Mouse (Mus musculus) limb, embryonic 10.5 days (tissue): ENCODE measurements around the gene Ccdc162. TPM values are rescaled to one million over a fixed set of nuclear protein-coding genes. Genes with fewer than 3 reads are reported as not detected.

ENCODE experiments used
- DNase-seq: peaks from one replicate; pipeline ENCODE4 v3.0.0-alpha.2; 2017; ENCODE audit warnings: low spot score
- H3K27ac ChIP-seq: fragments of 300-500 bp; sonication (generic); 2 replicates; pipeline ENCODE4 v1.5.1; 2016; ENCODE audit warnings: mild to moderate bottlenecking
- H3K27me3 ChIP-seq: fragments of 300-500 bp; sonication (generic); 2 replicates; pipeline ENCODE4 v1.6.1; 2016; ENCODE audit warnings: low read depth, mild to moderate bottlenecking; ENCODE audit not compliant: poor library complexity, severe bottlenecking
- H3K36me3 ChIP-seq: fragments of 300-500 bp; sonication (generic); 2 replicates; pipeline ENCODE4 v1.6.1; 2016; ENCODE audit warnings: mild to moderate bottlenecking, moderate library complexity
- H3K4me1 ChIP-seq: fragments of 300-500 bp; sonication (generic); 2 replicates; pipeline ENCODE4 v1.6.1; 2016
- H3K4me3 ChIP-seq: fragments of 300-500 bp; sonication (generic); 2 replicates; pipeline ENCODE4 v1.5.1; 2016; ENCODE audit warnings: mild to moderate bottlenecking, moderate library complexity
- H3K9me3 ChIP-seq: fragments of 300-500 bp; sonication (generic); replicated peaks from 2 replicates; pipeline ENCODE4 v1.6.1; 2016; ENCODE audit warnings: mild to moderate bottlenecking
- WGBS: fragments of 180-500 bp; shearing (Covaris S2); methylation state at CpG from one replicate; pipeline ENCODE4 v1.1.7; 2016; 5-methylcytosine and 5-hydroxymethylcytosine counted together
- polyA plus RNA-seq: library from polyadenylated mRNA; unstranded; fragments of >200 nt; fragmentation: Nextera tagmentation; extraction: Ambion mirVana; gene quantifications from 2 replicates; pipeline ENCODE4 v1.2.1, GENCODE M21; 2016

Gene Ccdc162
- polyA plus RNA-seq, 1 experiment from 2014 or later: 0.38 TPM

GRCm38 (mm10) chr10:41608485-41608884 lies 107.9 kb downstream of the Ccdc162 start:
- no peak for DNase-seq
- WGBS: 82% methylated on average over 3 of the region's 3 CpGs
- no peaks in the 10 kb centered on the region for H3K36me3 ChIP-seq
- H3K27ac ChIP-seq: no peak overlapping the region
- H3K4me3 ChIP-seq: no peak overlapping the region
- H3K4me1 ChIP-seq: 0 out of 2 replicates have a peak, but pooled peaks cover 4% of the 10 kb centered on the region
- no peaks in the 10 kb centered on the region for H3K27me3 ChIP-seq
- H3K9me3 ChIP-seq: no peaks in the 10 kb centered on the region

GRCm38 (mm10) chr10:41602667-41603066 lies 113.8 kb downstream of the Ccdc162 start:
- Histone ChIP-seq H3K4me1 (0 out of 2 replicates have a peak, but pooled peaks cover 14% of the 10 kb centered on the region), H3K36me3 (no peaks in the 10 kb centered on the region), H3K4me3 (no peak overlapping the region), H3K27ac (no peak overlapping the region), H3K9me3 (no peaks in the 10 kb centered on the region), H3K27me3 (no peaks in the 10 kb centered on the region)
- WGBS: 86% methylated on average over 1 of the region's 1 CpGs
- DNase-seq: no peak

- no peaks in the 10 kb centered on the region for H3K9me3 ChIP-seq
- H3K4me3 ChIP-seq: no peak overlapping the region
- 0 out of 2 replicates have a peak, but pooled peaks cover 11% of the 10 kb centered on the region for H3K4me1 ChIP-seq
- no peaks in the 10 kb centered on the region for H3K27me3 ChIP-seq
- 77% methylated on average over 7 of the region's 7 CpGs for WGBS
- no peak overlapping the region for H3K27ac ChIP-seq
- no peak for DNase-seq
- no peaks in the 10 kb centered on the region for H3K36me3 ChIP-seq
Observed at GRCm38 (mm10) chr10:41601898-41602545, 114.4 kb downstream of the Ccdc162 start.

GRCm38 (mm10) chr10:41601302-41601701 lies 115.1 kb downstream of the Ccdc162 start:
- Histone ChIP-seq H3K27me3 (no peaks in the 10 kb centered on the region), H3K4me3 (no peak overlapping the region), H3K9me3 (no peaks in the 10 kb centered on the region), H3K36me3 (no peaks in the 10 kb centered on the region), H3K4me1 (0 out of 2 replicates have a peak, but pooled peaks cover 10% of the 10 kb centered on the region), H3K27ac (no peak overlapping the region)
- 63% methylated on average over 4 of the region's 4 CpGs for WGBS
- no peak for DNase-seq

GRCm38 (mm10) chr10:41599051-41599450 lies 117.4 kb downstream of the Ccdc162 start:
- no peak overlapping the region for H3K4me3 ChIP-seq
- H3K9me3 ChIP-seq: no peaks in the 10 kb centered on the region
- no peaks in the 10 kb centered on the region for H3K27me3 ChIP-seq
- no peak for DNase-seq
- H3K36me3 ChIP-seq: no peaks in the 10 kb centered on the region
- 82% methylated on average over 9 of the region's 9 CpGs for WGBS
- 0 out of 2 replicates have a peak, but pooled peaks cover 16% of the 10 kb centered on the region for H3K4me1 ChIP-seq
- H3K27ac ChIP-seq: no peak overlapping the region

DNA sequence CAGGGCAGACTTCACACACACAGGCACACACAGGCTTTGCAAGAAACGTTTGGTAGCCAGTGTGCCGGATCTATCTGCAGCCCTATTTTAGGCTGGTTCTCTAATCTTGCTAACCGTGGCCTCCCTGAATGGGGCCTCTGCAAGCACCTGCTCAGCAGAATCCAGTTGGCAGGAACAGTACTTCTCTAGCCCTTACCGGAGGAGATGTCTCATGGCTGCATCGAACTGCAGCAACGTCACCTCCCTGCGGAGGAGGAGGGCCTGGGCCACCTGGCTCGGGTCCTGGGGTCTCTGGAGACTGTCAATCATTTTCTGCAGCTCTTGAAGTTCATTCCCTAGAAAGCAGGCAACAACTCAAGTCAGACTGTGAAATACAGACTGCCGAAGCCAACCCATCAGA lies 118.2 kb downstream of the Ccdc162 start:
- H3K4me3 ChIP-seq: no peak overlapping the region
- H3K9me3 ChIP-seq: no peaks in the 10 kb centered on the region
- 68% methylated on average over 9 of the region's 9 CpGs for WGBS
- H3K36me3 ChIP-seq: no peaks in the 10 kb centered on the region
- no peak for DNase-seq
- no peaks in the 10 kb centered on the region for H3K27me3 ChIP-seq
- 0 out of 2 replicates have a peak, but pooled peaks cover 16% of the 10 kb centered on the region for H3K4me1 ChIP-seq
- H3K27ac ChIP-seq: no peak overlapping the region

- Histone ChIP-seq H3K4me3 (no peak overlapping the region), H3K27ac (no peak overlapping the region), H3K4me1 (0 out of 2 replicates have a peak, but pooled peaks cover 16% of the 10 kb centered on the region), H3K27me3 (no peaks in the 10 kb centered on the region), H3K9me3 (no peaks in the 10 kb centered on the region), H3K36me3 (no peaks in the 10 kb centered on the region)
- no peak for DNase-seq
- WGBS: 74% methylated on average over 3 of the region's 3 CpGs
Observed at GRCm38 (mm10) chr10:41595550-41595949, 120.9 kb downstream of the Ccdc162 start.

DNA sequence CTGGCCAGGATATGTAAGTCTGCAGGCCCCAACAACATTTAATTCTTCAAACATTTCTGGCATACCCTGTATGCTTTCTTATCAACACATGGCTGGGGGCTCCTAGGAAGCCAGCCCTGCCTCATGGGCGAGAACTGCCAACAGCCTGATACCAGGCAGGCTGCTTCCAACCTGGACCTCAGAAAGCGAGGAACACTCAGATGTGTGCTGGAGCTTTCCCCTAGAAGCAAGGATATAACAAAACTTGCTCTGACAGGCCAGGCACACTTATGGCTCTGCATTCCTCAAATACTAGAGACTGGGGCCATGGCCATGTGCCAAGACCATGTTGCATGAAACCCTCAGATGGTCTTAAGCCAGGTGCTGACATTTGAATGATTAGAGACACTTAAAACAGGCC lies 121.5 kb downstream of the Ccdc162 start:
- Histone ChIP-seq H3K9me3 (no peaks in the 10 kb centered on the region), H3K4me3 (no peak overlapping the region), H3K27ac (no peak overlapping the region), H3K27me3 (no peaks in the 10 kb centered on the region), H3K4me1 (0 out of 2 replicates have a peak, but pooled peaks cover 16% of the 10 kb centered on the region), H3K36me3 (no peaks in the 10 kb centered on the region)
- DNase-seq: no peak
- WGBS: 83% methylated on average over 2 of the region's 2 CpGs

DNA sequence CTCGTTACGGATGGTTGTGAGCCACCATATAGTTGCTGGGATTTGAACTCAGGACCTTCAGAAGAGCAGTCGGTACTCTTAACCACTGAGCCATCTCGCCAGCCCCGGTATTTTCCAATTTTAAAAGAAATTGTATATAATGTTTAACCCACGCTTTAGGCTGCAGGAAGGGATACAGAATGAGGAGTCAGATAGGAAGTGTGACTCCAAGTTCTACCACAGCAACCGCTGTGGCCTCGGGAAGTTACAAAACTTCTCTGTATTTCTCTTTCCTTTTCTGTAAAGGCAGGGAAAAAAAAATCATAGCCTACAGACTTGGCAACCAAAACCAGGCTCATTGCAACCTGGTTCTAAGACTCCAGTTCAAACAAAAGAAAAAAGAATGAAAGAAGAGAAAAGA lies 122.0 kb downstream of the Ccdc162 start:
- Histone ChIP-seq H3K27ac (no peak overlapping the region), H3K4me1 (0 out of 2 replicates have a peak, but pooled peaks cover 16% of the 10 kb centered on the region), H3K9me3 (no peaks in the 10 kb centered on the region), H3K27me3 (no peaks in the 10 kb centered on the region), H3K36me3 (no peaks in the 10 kb centered on the region), H3K4me3 (no peak overlapping the region)
- whole genome bisulfite sequencing: 94% methylated on average over 8 of the region's 8 CpGs
- no peak for DNase-seq

DNA sequence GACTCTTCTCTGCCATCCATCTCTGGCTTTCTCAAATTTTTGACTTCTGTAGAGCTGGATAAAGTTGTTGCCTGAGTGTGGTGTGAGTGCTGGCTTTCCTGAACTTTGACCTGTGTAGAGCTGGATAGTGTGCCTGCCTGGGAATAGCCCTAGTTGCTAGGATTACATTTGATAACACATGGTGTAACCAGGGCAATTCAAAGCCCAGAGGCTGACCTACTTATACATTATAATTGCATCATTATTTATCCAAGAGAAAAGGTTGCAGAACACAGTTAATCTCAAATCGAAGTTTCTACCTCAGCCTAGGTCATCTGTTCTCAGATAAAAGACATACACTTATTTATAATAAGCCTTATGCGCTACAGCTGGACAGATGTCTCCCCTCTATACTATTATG lies 127.8 kb downstream of the Ccdc162 start:
- DNase-seq: no peak
- Histone ChIP-seq H3K36me3 (no peaks in the 10 kb centered on the region), H3K9me3 (no peaks in the 10 kb centered on the region), H3K27ac (no peak overlapping the region), H3K27me3 (no peaks in the 10 kb centered on the region), H3K4me3 (no peak overlapping the region), H3K4me1 (peaks cover under 1% of the 10 kb centered on the region; the same call in 1 of the 2 replicates)
- WGBS: 88% methylated on average over 2 of the region's 2 CpGs

DNA sequence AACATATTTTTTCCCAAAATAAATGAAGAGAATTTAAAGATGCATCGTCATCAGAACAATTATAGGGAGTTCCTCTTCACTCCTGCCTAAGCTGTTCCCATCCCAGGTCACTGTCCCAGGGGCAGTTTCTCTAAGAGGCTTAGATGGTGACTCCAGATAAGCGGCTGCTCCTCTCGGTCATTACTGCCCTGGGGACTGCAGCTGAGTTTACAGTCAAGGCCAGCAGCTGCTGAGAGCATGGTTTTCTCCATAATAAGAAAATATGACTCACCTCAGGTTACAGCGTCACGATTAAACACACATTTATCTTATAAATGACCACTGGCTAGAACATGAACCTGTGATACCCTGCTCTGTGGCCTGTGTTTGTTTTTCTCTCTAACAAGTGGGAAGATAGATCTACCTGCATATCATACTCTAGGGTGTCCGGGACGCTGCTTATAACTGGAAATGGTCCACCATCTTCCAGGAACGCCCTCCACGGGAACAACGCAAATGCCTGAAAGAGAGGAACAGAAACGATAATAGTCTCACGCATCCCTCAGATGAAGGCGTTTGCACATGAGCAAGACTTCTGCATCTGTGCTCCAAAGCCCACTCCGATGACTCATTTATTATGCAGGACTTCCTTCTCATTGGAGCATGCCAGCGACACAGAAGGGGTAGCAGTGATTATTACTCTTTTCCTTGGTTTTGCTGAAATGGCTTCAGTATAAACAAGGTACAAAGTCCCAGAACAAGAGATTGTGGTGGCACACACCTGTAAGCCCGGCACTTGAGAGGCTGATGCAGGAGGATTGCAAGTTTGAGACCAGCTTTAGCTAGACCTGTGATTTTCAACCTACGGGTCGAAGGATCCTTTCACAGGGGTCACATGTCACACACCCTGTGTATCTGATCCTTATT lies 129.2 kb downstream of the Ccdc162 start:
- Histone ChIP-seq H3K27ac (no peak overlapping the region), H3K9me3 (no peaks in the 10 kb centered on the region), H3K4me1 (peaks cover 13% of the 10 kb centered on the region), H3K36me3 (no peaks in the 10 kb centered on the region), H3K4me3 (no peak overlapping the region), H3K27me3 (no peaks in the 10 kb centered on the region)
- no peak for DNase-seq
- 86% methylated on average over 18 of the region's 18 CpGs for WGBS

DNA sequence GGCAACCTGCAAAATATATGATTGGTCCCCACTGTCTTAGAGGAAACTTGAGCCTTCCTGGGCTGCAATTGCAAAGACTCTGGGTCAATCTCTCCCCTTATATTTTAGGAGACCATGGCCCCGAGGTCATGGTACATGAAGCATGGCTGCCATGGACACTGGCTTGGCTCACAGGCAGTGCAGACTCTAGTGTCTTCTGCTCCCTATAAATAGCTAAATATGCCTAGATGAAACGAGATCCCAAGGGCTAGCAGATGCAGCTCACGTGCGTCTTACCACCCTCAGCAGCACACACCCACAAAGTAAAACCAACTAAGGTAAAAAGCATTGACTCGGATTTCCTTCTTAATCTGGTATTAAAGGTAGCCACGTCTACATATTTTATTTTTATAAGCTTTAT lies 133.1 kb downstream of the Ccdc162 start:
- H3K4me1 ChIP-seq: peaks cover 13% of the 10 kb centered on the region
- H3K4me3 ChIP-seq: no peak overlapping the region
- H3K27me3 ChIP-seq: no peaks in the 10 kb centered on the region
- H3K36me3 ChIP-seq: no peaks in the 10 kb centered on the region
- peak overlapping the region; percentile 82 for H3K27ac ChIP-seq
- DNase-seq: no peak
- no peaks in the 10 kb centered on the region for H3K9me3 ChIP-seq
- 55% methylated on average over 6 of the region's 6 CpGs for WGBS

DNA sequence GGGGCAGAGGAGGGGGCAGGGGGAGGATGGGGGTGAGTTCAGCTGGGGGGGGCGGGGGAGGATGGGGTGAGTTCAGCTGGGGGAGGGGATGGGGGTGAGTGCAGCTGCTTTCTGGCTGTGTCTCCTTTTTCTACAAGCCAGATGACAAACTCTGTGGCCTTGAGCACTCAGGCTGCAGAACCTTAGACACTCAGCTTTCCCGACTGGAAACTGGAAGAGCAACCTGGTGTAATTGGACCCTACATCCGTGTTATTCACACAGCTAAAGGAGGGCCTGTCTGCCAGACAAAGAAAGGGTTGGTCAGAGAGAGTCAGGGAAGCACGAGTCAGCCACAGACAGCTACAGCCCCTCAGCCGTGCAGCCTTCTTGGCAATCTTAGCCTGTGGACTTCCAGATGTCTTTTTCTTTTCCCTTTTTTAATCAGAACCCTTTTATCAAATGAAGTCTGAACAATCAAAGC lies 133.5 kb downstream of the Ccdc162 start:
- Histone ChIP-seq H3K9me3 (no peaks in the 10 kb centered on the region), H3K36me3 (no peaks in the 10 kb centered on the region), H3K27ac (peak overlapping the region; percentile 82), H3K27me3 (no peaks in the 10 kb centered on the region), H3K4me1 (peaks cover 13% of the 10 kb centered on the region), H3K4me3 (no peak overlapping the region)
- 8% methylated on average over 5 of the region's 5 CpGs for WGBS
- DNase-seq: peak; percentile 55
